Mouse (Mus musculus) T-cell, adult 2 months (primary cell): ENCODE data around the gene Vmn2r60.
"Not testable (repeated sequence)": the region's sequence is repeated elsewhere in the genome, so short reads cannot be mapped to it uniquely, and the experiment has no call there.

Source experiments
- DNase-seq: peaks from one replicate; pipeline ENCODE4 v3.0.0; 2022; ENCODE audit warnings: low spot score

Vmn2r60 gene

GRCm38 (mm10) chr7:42107470-42107869 is at the start of gene Vmn2r60:
Gene Vmn2r60, plus strand, starts transcription at chr7:42107770.
- no peak for DNase-seq

DNA sequence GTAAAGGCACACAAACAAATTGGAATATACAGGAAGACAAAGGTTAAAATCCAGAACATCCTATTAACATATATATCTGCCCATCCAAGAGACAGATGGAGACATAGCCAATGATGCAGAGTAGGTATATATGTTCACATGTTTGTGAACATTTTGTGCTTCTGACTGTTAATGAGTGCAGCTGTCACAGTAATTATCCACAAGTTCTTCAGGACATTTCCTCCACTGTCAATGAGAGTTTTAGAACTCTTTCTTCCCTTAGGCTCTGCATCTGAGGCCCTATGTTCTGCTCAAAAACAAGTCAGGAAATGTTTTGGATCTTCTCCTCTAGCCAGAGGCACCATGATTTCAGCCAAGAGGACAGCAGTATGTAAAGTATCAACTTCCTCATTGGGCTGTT is 48.6 kb upstream of the Vmn2r60 start, which contains the start of gene Vmn2r59:
TSS of gene Vmn2r59 (minus strand) at position 101 of the 400 bp plus-strand sequence.
- DNase-seq, result no peak

DNA sequence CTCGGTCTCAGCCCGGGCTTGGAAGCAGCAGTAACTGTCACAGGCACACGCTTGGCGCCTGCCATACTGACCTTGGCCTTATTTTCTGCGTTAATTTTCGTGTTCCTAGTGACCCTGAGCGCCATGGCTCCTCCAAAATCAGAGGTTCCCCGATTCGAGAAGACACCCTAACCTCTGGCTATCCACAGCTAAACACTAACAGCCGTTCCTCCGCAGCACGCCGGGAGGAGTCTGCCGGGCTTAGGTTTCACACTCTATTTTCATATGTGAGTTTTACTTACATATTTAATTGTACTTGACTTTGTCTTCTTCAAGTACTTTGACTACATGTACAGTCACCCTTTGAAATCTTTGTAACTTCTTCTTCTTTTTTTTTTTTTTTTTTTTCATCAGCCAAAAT is 509 bp upstream of the Vmn2r60 start:
- DNase-seq, result not testable (repeated sequence)
